Mouse (Mus musculus): ENCODE data around the gene Polr2i. TPM values are rescaled to one million over a fixed set of nuclear protein-coding genes. Genes with fewer than 3 reads are reported as not detected.

Gene Polr2i
- polyA plus RNA-seq, 1 experiment from 2014 or later, result 145 TPM

DNA sequence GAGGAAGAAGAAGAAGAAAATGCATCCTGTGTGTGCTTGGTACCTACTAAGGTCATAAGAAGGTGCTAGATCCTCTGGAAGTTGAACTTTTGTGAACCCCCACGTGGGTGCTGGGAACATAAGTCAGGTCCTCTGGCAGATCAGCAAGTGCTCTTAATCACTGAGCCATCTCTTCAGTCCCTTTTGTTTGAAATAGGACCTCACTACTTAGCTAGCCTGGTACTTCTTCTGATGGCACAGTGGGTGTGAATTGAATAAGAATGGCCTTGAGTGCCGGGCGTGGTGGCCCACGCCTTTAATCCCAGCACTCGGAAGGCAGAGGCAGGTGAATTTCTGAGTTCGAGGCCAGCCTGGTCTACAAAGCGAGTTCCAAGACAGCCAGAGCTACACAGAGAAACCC, 34.2 kb downstream of the Polr2i start:
- Histone ChIP-seq H3K27ac (replicated peaks in 1 of 2; ENCODE audit: control insufficient read depth in 1 of 2, insufficient read depth in 1 of 2, low read depth in 2 of 2, low read length in 2 of 2) (no peak overlapping the region), H3K4me3 (ENCODE audit: control insufficient read depth in 1 of 2, insufficient read depth in 1 of 2, low read depth in 1 of 2, low read length in 2 of 2) (no peak overlapping the region), H3K9me3 (ENCODE audit: control insufficient read depth, low read length) (no peaks in the 10 kb centered on the region), H3K36me3 (ENCODE audit: control insufficient read depth, insufficient read depth, low read length) (peaks cover 63% of the 10 kb centered on the region), H3K27me3 (ENCODE audit: control insufficient read depth, insufficient read depth, low read length) (no peaks in the 10 kb centered on the region), H3K4me1 (ENCODE audit: control insufficient read depth in 2 of 2, insufficient read depth in 2 of 2, low read length in 2 of 2) (peaks cover 0 to 6% of the 10 kb centered on the region in 2 experiments; a peak in 2 of 4 replicates), H3K9ac (ENCODE audit: low read length) (no peak overlapping the region), H3K4me2 (ENCODE audit: low read length) (no peak overlapping the region)
- ATAC-seq (ENCODE audit: insufficient number of reproducible peaks, insufficient read depth, low FRiP score, low read depth), result no peak
- 92% methylated on average over 7 of the region's 7 CpGs for WGBS

DNA sequence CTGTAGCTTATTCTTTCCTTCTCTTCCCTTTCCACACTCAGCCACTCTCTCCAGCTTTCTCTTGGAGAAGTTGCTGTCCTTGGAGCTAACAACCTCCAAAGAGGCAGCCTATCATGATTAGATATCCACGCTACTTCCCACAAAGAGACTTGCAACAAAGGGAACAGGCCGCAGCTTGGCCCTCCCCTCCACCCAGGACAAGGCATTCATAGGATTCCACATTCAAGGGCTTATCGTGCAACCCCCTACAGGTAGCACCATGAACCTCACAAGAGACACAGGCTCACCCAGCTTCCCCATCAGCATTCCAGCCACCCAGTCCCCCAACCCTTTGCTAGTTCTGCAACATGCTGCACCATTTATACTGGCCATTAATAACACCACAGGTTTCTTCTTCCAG, 35.0 kb downstream of the Polr2i start:
- WGBS, result 24% methylated on average over 3 of the region's 3 CpGs

DNA sequence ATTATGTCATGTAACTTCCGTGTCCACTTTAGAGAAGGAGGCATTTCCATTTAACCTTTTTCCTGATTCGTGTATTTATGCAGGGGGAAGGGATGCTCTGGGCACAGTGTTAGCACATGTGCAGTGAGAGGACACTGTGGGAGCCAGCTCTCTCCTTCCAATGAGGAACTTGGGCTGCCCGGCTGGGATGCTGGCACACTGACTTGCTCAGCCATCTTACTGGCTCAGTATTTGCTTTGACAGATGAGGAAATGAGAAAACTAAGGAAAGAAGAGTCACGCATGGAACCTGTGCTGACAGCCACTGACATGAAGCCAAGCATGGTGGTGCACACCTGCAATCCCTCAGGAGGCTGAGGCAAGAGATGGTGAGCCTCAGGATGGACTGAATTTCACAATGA, 37.9 kb downstream of the Polr2i start:
- 83% methylated on average over 4 of the region's 4 CpGs for WGBS
- Histone ChIP-seq H3K4me1 (ENCODE audit: control insufficient read depth in 2 of 2, insufficient read depth in 2 of 2, low read length in 2 of 2) (peaks cover 3 to 6% of the 10 kb centered on the region in 2 experiments; a peak in 2 of 4 replicates), H3K9ac (ENCODE audit: low read length) (no peak overlapping the region), H3K27me3 (ENCODE audit: control insufficient read depth, insufficient read depth, low read length) (no peaks in the 10 kb centered on the region), H3K27ac (replicated peaks in 1 of 2; ENCODE audit: control insufficient read depth in 1 of 2, insufficient read depth in 1 of 2, low read depth in 2 of 2, low read length in 2 of 2) (no peak overlapping the region), H3K9me3 (ENCODE audit: control insufficient read depth, low read length) (no peaks in the 10 kb centered on the region), H3K4me2 (ENCODE audit: low read length) (no peak overlapping the region), H3K4me3 (ENCODE audit: control insufficient read depth in 1 of 2, insufficient read depth in 1 of 2, low read depth in 1 of 2, low read length in 2 of 2) (no peak overlapping the region), H3K36me3 (ENCODE audit: control insufficient read depth, insufficient read depth, low read length) (peaks cover 55% of the 10 kb centered on the region)
- ATAC-seq (ENCODE audit: insufficient number of reproducible peaks, insufficient read depth, low FRiP score, low read depth), result no peak

More for the DNA sequence above, 35.0 kb downstream of the Polr2i start:
- H3K9ac ChIP-seq (ENCODE audit: low read length), result peak overlapping the region; percentile 14; the same call in 1 of the 2 replicates
- no peak overlapping the region for H3K4me3 ChIP-seq (ENCODE audit: control insufficient read depth in 1 of 2, insufficient read depth in 1 of 2, low read depth in 1 of 2, low read length in 2 of 2)
- H3K9me3 ChIP-seq (ENCODE audit: control insufficient read depth, low read length), result no peaks in the 10 kb centered on the region
- no peak for ATAC-seq (ENCODE audit: insufficient number of reproducible peaks, insufficient read depth, low FRiP score, low read depth)
- H3K27me3 ChIP-seq (ENCODE audit: control insufficient read depth, insufficient read depth, low read length), result no peaks in the 10 kb centered on the region
- H3K4me2 ChIP-seq (ENCODE audit: low read length), result no peak overlapping the region
- peak overlapping the region; percentile 4 to 48; a peak in 3 of 4 replicates for H3K27ac ChIP-seq (replicated peaks in 1 of 2; ENCODE audit: control insufficient read depth in 1 of 2, insufficient read depth in 1 of 2, low read depth in 2 of 2, low read length in 2 of 2)
- H3K36me3 ChIP-seq (ENCODE audit: control insufficient read depth, insufficient read depth, low read length), result peaks cover 66% of the 10 kb centered on the region
- H3K4me1 ChIP-seq (ENCODE audit: control insufficient read depth in 2 of 2, insufficient read depth in 2 of 2, low read length in 2 of 2), result peaks cover 0 to 6% of the 10 kb centered on the region in 2 experiments; a peak in 2 of 4 replicates

DNA sequence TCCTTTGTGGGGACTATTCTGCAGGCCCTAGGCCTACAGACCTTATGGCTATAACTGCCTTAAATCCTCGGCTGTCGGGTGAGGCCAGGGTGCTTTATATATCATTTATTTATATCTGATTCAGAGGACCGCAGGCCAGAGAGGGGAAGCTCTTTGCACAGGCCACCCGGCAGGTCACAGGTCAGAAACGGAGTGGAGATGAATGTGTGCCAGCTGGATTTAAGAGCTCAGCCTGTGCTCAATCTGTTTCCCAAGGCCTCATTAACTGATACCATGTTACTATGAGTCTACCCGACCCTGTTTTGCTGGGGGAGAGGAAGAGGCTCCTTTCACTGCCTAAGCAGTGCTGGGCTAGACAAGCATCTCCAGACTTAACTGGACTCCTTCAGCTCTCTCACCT, 42.6 kb downstream of the Polr2i start:
- no peak for ATAC-seq (ENCODE audit: insufficient number of reproducible peaks, insufficient read depth, low FRiP score, low read depth)
- Histone ChIP-seq H3K27me3 (ENCODE audit: control insufficient read depth, insufficient read depth, low read length) (no peaks in the 10 kb centered on the region), H3K27ac (replicated peaks in 1 of 2; ENCODE audit: control insufficient read depth in 1 of 2, insufficient read depth in 1 of 2, low read depth in 2 of 2, low read length in 2 of 2) (no peak overlapping the region), H3K4me1 (ENCODE audit: control insufficient read depth in 2 of 2, insufficient read depth in 2 of 2, low read length in 2 of 2) (peaks cover 6 to 12% of the 10 kb centered on the region in 2 experiments), H3K36me3 (ENCODE audit: control insufficient read depth, insufficient read depth, low read length) (peaks cover 33% of the 10 kb centered on the region), H3K4me2 (ENCODE audit: low read length) (no peak overlapping the region), H3K9me3 (ENCODE audit: control insufficient read depth, low read length) (no peaks in the 10 kb centered on the region), H3K4me3 (ENCODE audit: control insufficient read depth in 1 of 2, insufficient read depth in 1 of 2, low read depth in 1 of 2, low read length in 2 of 2) (no peak overlapping the region), H3K9ac (ENCODE audit: low read length) (no peak overlapping the region)
- 73% methylated on average over 6 of the region's 6 CpGs for WGBS

DNA sequence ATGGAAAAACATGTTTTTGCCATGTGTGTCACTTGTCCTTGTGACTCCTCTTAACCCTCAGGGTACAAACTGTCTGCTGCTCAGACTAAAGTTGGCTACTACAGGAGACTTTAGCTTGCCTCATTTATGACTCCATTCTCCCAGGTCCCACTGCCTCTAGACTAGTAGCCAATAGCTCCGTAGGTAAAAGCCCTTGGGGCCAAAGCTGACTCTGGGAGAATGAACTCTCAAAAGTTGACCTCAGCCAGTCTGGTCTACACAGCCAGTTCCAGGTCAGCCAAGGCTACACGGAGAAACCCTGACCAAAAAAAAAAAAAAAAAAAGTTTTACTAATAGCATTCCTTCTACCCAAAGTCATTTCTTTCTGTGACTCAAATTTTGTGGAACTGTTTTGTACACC, 47.2 kb downstream of the Polr2i start:
- Histone ChIP-seq H3K4me1 (ENCODE audit: control insufficient read depth in 2 of 2, insufficient read depth in 2 of 2, low read length in 2 of 2) (peaks cover 13 to 22% of the 10 kb centered on the region in 2 experiments), H3K4me2 (ENCODE audit: low read length) (peak overlapping the region; percentile 91), H3K36me3 (ENCODE audit: control insufficient read depth, insufficient read depth, low read length) (0 out of 2 replicates have a peak, but pooled peaks cover 4% of the 10 kb centered on the region), H3K9me3 (ENCODE audit: control insufficient read depth, low read length) (no peaks in the 10 kb centered on the region), H3K27ac (replicated peaks in 1 of 2; ENCODE audit: control insufficient read depth in 1 of 2, insufficient read depth in 1 of 2, low read depth in 2 of 2, low read length in 2 of 2) (no peak overlapping the region), H3K27me3 (ENCODE audit: control insufficient read depth, insufficient read depth, low read length) (no peaks in the 10 kb centered on the region), H3K9ac (ENCODE audit: low read length) (no peak overlapping the region), H3K4me3 (ENCODE audit: control insufficient read depth in 1 of 2, insufficient read depth in 1 of 2, low read depth in 1 of 2, low read length in 2 of 2) (peak overlapping the region in 1 of 2 experiments; percentile 88; a peak in 2 of 4 replicates)
- no peak for ATAC-seq (ENCODE audit: insufficient number of reproducible peaks, insufficient read depth, low FRiP score, low read depth)
- WGBS, result 59% methylated on average over 2 of the region's 2 CpGs

DNA sequence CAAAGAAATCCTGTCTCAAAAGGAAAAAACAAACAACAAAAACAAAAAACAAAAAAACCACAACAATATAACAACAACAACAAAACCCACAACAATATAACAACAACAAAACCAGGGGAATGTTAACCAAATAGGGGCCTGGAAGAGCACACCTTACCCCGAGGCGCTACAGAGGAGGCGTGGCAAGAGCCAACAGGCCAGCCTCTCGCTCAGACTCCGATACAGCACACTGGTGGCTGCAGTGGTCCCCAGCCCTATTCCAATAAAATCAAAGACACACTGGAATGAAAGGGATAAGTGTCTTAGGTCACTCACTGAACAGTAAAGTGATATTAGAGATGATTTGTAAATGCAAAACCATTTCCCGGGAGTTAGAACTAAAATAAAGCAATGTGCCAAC, 47.8 kb downstream of the Polr2i start:
- WGBS, result 0% methylated on average over 6 of the region's 6 CpGs
- H3K27me3 ChIP-seq (ENCODE audit: control insufficient read depth, insufficient read depth, low read length), result no peaks in the 10 kb centered on the region
- 0 out of 2 replicates have a peak, but pooled peaks cover 4% of the 10 kb centered on the region for H3K36me3 ChIP-seq (ENCODE audit: control insufficient read depth, insufficient read depth, low read length)
- peak overlapping the region in 1 of 2 experiments; percentile 99; a peak in 3 of 4 replicates for H3K27ac ChIP-seq (replicated peaks in 1 of 2; ENCODE audit: control insufficient read depth in 1 of 2, insufficient read depth in 1 of 2, low read depth in 2 of 2, low read length in 2 of 2)
- peak overlapping the region; percentile 91 for H3K4me2 ChIP-seq (ENCODE audit: low read length)
- peak overlapping the region; percentile 76 for H3K9ac ChIP-seq (ENCODE audit: low read length)
- H3K9me3 ChIP-seq (ENCODE audit: control insufficient read depth, low read length), result no peaks in the 10 kb centered on the region
- H3K4me1 ChIP-seq (ENCODE audit: control insufficient read depth in 2 of 2, insufficient read depth in 2 of 2, low read length in 2 of 2), result peaks cover 13 to 21% of the 10 kb centered on the region in 2 experiments
- no peak for ATAC-seq (ENCODE audit: insufficient number of reproducible peaks, insufficient read depth, low FRiP score, low read depth)
- peak overlapping the region; percentile 88 to 94 for H3K4me3 ChIP-seq (ENCODE audit: control insufficient read depth in 1 of 2, insufficient read depth in 1 of 2, low read depth in 1 of 2, low read length in 2 of 2)

DNA sequence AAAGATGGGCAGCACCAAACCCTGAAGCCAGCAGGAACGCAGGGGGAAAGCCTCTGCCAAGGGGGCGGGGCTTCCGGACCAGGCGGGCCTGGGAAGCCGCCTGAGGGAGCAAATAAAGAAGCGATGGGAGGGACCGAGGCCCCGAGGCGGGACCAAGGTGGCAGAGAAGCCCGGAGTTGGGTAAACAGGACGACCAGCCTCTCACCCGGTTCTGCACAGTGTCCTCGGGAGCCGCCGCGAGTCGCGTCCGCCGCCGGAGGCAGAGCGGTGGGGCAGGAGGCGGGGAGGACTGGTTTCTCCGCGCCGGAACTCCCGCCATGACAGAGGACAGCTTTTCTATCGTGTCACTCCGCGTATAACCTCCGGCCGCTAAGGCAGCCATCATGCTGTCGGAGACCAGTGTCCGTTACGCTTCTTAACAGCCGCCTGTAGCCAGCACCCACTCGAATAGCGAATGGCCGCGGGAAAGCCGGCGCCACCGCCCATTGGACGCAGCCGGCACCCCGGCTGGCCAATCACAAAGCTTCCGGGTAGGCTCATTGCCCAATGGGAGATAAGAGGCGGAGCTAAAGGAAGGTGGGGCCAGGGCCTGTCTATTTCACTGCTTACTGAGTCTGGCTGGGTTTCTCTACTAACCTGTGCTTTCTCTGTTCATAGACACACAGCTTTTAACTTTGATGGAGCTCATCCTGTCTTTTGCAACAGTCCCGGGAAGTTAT, 48.4 kb downstream of the Polr2i start, which contains the start of the genes Thap8 and Wdr62:
TSS of gene Thap8 (plus strand) at position 144 of the 719 bp plus-strand sequence.
TSS of gene Wdr62 (minus strand) at position 469 of the 719 bp plus-strand sequence.
- under 1% methylated on average over 49 of the region's 49 CpGs for WGBS

More for the DNA sequence above, 48.4 kb downstream of the Polr2i start, which contains the start of the genes Thap8 and Wdr62:
- no peaks in the 10 kb centered on the region for H3K9me3 ChIP-seq (ENCODE audit: control insufficient read depth, low read length)
- H3K27ac ChIP-seq (replicated peaks in 1 of 2; ENCODE audit: control insufficient read depth in 1 of 2, insufficient read depth in 1 of 2, low read depth in 2 of 2, low read length in 2 of 2), result peak within 1 kb of the TSS; percentile 97 to 99
- ATAC-seq (ENCODE audit: insufficient number of reproducible peaks, insufficient read depth, low FRiP score, low read depth), result peak; percentile 93
- H3K27me3 ChIP-seq (ENCODE audit: control insufficient read depth, insufficient read depth, low read length), result no peaks in the 10 kb centered on the region
- peaks cover 10 to 17% of the 10 kb centered on the region in 2 experiments for H3K4me1 ChIP-seq (ENCODE audit: control insufficient read depth in 2 of 2, insufficient read depth in 2 of 2, low read length in 2 of 2)
- peak within 1 kb of the TSS; percentile 88 to 94 for H3K4me3 ChIP-seq (ENCODE audit: control insufficient read depth in 1 of 2, insufficient read depth in 1 of 2, low read depth in 1 of 2, low read length in 2 of 2)
- H3K36me3 ChIP-seq (ENCODE audit: control insufficient read depth, insufficient read depth, low read length), result 0 out of 2 replicates have a peak, but pooled peaks cover 4% of the 10 kb centered on the region
- peak within 1 kb of the TSS; percentile 76 for H3K9ac ChIP-seq (ENCODE audit: low read length)
- peak within 1 kb of the TSS; percentile 91 for H3K4me2 ChIP-seq (ENCODE audit: low read length)

Measured in heart, embryonic 14.5 days (tissue).